Mouse (Mus musculus) thymus, postnatal 4 days (tissue): ENCODE results near the gene Olfr12.

Experiments
- DNase-seq: peaks from one replicate; pipeline ENCODE4 v3.0.0; 2021

Gene Olfr12

DNA sequence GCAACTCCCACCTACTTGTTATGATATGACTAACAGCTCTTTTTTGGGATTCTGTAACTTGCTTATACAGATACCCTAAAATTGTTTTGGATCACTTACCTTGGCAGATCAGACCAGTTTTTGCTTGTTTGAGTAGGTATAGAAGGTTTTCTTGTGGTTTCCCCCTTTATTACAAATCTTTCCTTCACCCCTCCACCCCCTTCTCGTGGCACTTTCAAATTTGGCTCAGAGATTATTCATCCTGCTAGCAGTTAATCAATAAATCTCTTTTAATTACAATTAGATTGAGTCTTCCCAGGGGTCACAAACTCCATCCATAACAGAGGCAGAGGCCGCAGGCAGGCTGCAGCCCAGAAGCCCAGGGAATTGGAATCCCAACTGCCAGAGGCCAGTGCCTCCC is at the start of gene Olfr12:
TSS of gene Olfr12 (plus strand) at position 301 of the 400 bp plus-strand sequence.
- no peak for DNase-seq

DNA sequence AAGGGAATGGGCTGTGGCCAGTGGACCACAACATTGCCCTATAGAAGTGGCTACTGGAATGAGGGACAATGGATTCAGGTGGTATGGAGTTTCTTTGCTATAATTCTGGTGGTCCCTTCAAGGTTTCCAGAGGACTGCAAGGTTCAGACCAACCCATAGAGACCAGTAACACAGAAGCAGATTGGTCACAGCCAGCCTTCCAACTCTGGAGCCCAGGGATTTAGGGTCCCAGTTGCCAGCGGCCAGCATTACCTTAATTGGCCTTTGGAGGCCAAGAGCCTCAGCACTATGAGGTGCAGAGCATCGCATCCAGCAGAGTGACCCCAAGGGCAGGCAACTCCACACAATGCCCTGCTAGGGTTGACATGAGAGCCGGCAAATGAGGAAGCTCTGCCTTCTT is 46.6 kb upstream of the Olfr12 start, which contains the start of gene Olfr1413:
TSS of gene Olfr1413 (plus strand) at position 301 of the 400 bp plus-strand sequence.
- no peak for DNase-seq

DNA sequence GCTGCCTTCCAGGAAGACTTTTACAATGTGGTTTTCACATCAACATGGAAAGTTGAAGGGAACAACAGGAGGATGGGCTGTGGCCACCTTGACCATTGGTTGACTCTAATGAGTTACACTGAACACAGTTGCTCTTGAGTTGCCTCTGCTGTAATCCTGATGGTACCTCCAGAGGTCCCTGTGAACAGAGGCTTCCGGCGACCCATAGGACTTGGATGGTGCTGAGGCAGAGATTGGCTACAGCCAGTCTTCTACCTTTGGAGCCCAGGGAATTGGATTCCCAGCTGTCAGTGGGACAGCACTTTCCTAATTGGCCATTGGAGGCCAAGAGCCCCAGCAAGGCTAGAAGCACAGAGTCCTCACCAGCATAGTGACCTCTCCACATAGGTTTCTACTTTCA is 32.1 kb upstream of the Olfr12 start, which contains the start of gene Olfr1412:
TSS of gene Olfr1412 (plus strand) at position 301 of the 400 bp plus-strand sequence.
- no peak for DNase-seq

DNA sequence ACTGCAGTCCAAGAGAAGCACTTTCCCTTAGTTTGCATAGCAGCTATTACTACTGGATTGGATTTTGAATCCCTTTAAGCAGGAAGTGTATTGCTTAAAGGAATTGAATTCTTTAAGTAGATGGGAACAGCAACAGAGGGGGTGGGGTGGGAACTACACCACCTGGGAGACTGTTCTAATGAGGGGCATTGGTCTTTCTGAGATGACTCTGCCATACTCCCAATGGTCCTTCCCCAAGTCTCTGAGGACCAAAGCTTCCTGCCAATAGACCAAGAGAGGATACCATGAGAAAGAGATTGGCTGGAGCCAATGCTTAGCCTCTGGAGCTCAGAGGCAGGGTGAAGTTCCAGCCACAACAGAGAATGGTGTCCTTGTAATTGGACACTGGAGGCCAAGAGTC is 23.5 kb upstream of the Olfr12 start, which contains the start of gene Olfr1411:
TSS of gene Olfr1411 (plus strand) at position 301 of the 400 bp plus-strand sequence.
- no peak for DNase-seq

DNA sequence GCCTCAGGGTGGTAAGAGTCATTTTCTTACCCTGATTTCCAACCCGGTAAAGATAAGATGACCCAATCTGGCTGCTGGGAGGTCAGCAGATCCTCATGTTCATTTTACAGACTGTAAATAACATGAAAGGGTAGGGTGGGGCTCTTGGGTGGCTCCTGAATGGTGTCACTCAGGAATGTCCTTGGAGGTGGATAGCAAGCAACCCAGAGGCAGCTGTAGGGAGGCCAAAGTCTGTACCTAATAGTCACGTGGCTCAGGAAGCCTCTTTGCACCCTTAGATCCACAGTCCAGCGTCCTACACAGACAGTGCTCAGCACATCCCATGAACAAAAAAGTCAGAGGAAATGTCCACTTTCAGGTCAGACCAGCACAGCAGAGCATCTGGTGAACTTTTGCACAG is 21.6 kb upstream of the Olfr12 start:
- DNase-seq = no peak

DNA sequence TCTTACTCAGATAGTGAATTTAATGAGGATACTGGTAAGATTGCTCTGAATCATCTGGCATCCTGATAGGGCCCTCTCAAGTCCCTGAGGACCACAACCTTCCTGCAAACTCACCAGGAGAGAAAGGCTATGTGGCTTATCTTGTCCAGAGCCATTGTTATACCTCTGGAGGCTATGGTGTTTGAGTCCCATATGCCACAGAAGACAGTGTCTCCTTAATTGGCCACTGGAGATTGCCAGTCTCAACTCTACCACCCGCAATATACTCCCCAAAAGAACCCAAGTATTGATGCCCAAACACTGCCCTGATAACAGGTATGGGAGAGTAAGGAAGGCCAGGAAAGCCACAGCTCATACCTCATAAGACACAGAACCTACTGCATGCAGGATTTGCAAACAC is 12.1 kb upstream of the Olfr12 start, which contains the start of gene Olfr1410:
TSS of gene Olfr1410 (plus strand) at position 301 of the 400 bp plus-strand sequence.
- DNase-seq = no peak

DNA sequence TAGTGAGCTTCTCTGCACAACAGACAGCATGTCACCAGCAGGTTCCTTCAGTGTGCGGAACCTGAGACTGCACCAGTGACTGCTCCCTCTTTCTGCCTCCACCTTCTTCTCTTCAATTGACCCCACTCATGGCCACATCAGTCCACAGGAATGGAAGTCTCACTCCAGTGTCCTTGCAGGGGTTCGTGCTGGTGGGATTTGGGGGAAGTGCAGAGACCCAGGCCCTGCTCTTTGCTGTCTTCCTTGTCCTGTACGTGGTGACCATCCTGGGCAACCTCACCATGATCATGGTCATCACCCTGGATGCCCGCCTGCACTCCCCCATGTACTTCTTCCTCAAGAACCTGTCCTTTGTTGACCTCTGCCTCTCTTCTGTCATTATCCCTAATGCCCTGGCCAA is 9.9 kb upstream of the Olfr12 start:
- DNase-seq = no peak

DNA sequence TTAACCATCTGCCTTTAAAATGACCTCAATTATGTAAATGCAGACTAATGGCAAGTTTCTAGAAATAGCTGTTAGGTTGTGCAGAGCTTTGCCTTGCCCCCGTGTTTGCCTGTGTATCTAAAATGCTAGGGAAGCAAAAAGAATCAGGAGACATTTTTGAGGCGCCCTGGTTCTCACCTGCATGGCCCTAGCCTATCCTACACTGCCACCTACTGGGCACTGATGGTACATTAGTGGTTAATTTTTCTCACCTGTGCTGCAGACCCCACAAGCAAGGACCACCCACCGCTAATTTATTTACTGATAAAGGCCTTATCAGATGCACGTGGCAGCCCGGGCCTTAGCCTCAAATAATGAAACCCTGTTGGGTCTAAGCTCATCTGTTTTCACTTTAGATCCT is 6.6 kb upstream of the Olfr12 start:
- peak; percentile 75 for DNase-seq

DNA sequence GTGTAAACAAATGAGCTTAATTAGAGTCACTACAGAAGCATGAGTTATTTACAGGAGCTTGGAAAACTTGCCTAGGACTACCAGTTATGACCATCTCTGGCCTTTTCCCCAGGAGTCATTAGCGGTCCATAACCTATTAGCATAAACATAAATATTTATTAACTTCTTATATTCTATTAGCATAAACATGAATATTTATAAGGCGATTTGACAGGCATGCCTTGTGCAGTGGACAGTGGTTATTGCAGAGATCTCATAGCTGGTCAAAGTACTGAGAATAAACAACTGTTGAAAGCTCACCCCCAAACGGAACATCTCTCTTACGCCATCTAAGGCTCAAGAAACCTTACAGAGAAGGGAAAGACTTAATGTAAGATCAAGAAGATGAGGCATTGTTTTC is 4.4 kb upstream of the Olfr12 start:
- no peak for DNase-seq

DNA sequence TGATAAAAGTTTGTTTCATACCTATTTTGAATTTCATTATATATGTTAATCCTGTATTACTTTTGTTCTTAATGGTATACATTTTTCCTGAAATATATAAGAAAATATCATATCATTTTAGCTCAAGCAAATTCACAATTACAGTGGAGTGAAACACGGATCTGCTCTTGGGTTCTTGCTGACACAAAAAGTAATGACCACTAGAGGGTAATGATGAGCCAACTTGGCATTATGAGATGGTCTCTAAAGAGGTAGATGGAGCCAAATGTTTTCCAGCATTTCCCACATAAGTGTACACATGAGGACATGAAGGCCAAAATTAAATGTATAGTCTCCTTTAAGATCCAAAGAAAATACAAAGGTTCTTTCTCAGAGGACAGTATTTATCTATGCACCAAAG is 3.1 kb upstream of the Olfr12 start:
- DNase-seq = no peak

DNA sequence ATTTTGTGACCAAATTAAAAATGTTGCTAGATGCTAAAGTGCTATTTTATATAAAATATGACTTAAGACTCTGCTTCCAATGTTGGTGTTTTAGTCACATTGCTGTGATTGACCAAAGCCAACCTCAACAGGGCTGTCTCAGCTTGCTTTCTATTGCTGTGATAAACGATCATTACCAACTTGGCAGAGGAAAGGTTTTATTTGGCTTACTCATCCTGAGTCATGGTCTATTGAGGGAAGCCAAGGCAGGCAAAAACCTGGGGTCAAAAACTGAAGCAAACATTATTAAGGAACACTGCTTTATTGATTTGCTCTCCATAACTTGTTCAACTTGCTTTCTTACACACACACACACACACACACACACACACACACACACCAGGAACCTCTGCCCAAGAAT is 1.5 kb upstream of the Olfr12 start:
- DNase-seq = no peak

DNA sequence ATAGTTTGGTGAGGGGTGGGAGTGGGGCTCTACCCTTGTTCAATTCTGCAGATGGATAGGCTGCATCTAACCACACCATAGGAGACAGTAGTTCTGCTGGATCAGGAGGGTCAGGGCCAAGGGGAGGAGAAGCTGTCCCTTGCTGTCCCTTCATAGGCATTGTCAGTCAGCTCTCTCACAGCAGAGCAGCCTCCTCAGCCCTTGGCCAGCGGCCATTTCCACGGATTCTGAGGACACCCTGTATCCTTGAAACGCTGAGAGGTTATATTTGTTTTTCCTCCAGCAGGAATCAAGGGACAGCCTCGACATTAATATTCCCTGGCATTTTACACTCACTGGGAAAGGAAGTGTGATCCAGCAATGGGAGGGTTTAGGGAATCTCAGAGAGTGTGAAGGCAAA is 772 bp downstream of the Olfr12 start:
- no peak for DNase-seq

DNA sequence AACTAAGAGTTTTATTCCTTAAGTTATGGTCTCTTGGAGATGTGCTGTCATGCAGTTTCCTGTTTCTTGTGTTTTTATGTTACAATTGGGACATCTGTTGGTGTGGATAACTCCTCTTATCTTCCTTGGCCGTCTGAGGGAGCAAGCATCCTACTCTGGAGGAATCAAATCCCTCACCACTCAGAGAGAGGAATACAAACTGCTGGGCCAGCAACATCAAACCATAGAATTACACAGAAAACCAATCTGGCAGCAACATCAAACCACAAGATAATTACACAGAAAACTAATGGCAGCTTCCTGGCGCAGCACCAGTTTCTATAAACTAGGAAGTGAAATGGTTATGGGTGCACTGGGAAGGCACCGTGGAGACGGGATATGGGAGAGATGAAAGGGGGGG is 10.6 kb downstream of the Olfr12 start:
- no peak for DNase-seq

DNA sequence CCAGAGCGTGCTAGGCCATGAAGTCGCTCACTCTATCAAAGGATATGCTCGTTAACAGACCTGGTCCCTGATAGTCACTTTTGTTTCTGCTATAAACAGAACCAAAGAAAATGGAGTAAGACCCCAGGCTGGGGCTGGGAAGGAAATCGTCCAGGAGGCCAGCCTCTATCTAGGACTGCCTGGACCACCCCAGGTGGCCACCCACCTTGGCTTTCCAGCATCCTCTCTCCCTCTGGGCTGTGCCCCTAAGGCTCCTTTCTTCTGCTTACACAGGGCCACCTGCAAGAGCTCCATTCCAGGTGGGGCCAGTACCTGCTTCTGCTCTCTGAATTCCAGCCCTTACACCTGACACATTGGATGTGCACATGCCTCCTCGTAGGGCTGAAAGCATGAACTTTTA is 14.6 kb downstream of the Olfr12 start:
- no peak for DNase-seq

DNA sequence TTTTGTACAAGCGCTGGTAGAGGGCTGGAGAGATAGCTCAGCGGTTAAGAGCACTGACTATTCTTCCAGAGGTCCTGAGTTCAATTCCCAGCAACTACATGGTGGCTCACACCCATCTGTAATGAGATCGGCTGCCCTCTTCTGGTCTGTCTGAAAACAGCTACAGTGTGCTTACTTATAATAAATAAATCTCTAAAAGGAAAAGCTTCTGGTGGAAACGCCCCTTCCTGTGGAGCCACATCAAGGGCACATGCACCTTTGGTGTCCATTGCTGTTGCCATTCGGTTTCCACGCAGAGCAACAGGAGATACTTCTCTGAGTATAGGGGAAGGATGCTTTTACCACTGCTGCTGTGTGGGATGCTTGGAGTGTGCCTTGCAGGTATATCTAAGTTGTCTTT is 15.4 kb downstream of the Olfr12 start:
- DNase-seq = peak; percentile 22

DNA sequence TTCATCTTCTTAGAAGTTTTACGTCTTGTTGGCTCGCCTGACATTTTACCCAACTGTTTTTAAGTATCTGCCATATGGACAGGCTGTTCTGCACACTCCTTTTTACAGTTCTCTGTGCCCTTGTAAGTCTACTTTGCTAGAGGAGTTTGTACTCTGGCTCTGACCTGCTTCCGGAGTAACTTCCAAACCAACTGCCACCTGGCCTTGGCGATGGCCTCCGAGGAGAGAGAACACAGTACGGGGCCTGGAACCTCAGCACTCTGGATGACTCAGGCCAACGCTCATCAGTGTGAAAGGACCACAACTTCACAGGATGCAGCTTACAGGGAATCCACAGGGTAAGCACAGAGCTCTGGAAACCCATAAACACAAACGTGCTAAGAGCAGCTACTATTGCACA is 16.1 kb downstream of the Olfr12 start:
- no peak for DNase-seq

DNA sequence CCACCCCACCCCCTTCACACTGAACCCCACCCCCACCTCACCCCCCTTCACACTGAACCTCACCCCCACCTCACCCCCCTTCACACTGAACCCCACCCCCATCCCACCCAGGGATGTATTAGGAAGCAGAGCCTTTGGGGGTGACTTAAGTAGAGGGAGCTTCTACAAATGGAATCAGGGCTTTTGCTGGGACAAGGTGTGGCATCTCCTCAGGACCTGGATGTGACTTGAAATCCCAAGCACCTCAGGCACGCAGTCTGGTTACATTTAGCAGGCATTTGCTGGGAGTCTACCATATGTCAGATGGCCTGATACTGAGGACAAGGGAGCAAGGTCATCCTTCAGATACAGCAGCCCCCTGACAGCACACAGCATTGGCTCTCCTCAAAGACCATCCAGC is 17.0 kb downstream of the Olfr12 start:
- DNase-seq = no peak

DNA sequence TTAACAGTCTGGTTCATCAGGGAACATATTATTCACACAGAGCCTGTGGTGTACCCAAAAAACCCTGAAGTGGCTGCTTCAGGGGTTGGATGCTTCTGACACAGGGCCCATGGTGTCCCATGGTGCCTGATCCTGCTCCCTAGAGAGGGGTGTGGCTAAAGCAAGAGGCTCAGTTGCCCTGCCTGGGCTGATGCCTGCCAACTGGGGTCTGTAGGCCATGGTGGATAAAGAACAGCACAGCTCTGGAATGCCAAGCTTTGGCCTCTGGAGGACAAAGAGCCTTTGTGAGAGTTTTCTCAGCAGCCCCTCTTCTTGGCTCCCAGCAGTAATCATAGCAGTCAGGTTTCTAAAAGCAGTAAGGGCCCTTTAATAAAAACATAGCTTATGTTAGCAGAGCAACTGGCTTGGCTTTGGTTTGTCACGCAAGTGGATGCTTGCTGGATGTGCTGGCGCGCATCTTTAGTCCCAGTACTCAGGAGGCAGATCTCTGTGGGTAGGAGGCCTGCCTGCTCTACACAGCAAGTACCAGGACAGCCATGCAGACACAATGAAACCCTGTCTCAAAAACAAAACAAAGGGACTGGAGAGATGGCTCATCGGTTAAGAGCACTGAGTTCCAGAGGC is 17.5 kb downstream of the Olfr12 start:
- DNase-seq = no peak

DNA sequence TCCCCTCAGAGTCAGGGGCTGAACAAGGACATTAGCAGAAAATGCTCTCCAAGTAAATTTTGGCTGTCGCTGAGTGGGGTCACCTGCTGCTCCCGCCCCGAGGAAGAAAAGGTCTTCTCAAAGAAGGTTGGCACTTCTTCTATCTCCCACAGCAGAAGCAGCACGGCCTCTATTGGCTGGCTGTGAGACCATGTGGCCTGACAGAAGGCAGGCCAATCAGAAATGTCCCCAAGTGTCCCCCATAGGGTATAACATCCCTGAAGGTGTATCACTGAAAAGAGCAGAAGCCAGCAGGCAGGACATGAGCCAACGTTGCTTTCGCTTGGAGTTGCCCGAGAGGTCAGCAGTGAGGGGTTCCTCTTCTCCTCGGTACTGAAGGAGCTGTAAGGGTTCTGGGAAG is 18.4 kb downstream of the Olfr12 start:
- DNase-seq = no peak

DNA sequence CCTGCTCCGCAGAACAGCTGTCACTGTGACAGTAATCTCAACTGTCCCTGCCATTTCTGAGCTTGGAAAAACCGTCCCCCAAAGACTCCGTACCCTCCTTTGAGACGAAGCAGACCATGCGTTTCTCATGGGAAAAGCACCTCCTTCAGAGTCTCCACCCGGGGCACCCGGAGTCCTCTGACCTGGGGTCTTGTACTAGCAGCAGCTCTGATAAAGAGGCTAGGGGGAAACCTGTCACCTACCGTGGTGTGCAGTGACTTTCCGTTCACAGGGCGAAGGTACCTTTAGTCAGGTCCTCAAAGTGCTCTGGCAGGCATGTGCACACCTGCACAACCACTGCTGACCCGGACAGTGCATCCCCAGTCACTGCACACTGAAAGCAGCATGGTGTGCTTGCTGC is 19.1 kb downstream of the Olfr12 start:
- no peak for DNase-seq

DNA sequence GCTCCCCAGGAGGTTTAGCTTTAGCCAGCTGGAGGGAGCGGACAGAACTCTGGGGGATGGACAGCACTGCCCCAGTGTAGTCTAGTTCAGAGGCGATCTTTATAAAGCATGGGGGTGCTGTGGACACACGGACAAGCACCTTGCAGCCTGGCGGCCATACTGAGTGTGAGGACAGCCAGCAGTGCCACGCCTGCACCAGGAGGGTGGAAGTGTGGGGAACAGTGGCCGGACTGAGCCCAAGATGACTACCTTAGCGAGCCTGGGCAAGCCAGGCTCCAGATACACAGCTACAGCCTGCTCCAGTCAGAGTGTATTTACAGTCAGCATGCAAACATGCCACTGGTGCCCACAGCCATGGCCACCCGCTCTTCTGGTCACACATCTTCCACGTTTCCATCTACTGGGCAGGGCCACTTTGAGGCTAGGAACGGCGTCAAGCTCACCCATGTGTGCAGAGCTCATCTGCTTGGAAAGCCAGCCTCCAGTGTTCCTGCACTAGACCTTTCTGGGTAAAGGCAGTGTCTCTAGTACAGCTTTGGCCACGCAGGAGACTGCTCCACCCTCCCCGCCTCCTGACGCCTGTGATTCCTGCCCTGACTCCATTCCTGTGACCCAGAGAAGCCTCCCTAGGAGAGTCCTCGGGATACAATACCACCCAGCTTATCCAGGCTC is 20.0 kb downstream of the Olfr12 start:
- no peak for DNase-seq

DNA sequence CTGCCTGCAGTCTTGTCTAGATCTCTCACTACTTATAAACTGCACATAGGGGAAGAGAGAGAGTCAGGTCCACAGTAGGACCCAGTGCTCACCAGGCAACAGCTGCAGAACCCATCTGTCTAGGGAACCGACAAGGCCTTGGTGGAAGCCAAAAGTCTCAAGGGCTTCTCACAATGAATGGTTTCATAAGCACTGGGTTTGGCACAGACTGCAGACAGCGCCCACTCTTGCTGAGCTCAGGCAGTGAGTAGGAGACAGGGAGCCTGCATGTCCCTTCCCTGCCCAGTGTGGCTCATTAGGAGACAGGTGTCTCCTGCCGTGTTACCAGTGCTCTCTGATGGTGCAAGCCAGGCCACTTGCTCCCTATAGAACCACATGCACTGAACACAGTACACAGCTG is 20.6 kb downstream of the Olfr12 start:
- no peak for DNase-seq

DNA sequence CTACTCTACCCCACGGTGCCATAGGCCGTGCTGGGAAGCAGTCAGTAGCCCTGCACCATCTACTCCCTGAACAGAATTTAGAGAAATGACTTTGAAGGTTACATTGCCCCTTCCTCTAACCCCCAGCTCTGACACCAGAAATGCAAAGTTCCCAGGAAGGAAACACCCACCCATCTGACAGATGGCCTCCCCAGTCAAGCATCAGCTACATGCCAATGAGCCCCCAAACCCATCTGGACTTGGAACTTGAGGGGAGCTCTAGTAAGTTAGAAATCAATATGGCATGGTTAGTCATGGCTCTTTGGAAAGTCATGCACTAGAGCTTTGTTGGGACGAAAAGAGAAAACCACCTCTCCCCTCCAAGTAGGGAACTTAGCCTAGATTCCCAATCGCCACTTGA is 21.1 kb downstream of the Olfr12 start:
- DNase-seq = no peak

DNA sequence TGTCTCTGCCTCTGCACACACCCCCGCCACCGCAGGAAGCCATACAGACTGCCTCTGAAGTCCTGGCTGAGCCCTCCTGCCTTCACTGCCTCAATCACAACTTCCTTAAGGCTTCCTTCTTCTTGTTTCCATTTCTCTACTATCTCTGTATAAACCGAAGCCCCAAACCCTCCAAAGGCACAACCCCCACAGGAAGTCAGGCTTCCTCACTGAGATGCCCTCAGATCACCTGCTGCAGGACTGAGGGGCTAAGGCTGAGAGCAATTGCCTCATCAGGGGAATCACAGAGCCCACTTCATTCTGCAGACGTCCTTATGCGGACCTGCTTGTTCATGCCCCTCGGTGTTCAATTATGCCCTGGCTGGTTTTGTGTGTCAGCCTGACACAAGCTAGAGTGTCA is 22.8 kb downstream of the Olfr12 start:
- DNase-seq = peak; percentile 37
